Mouse (Mus musculus) ES-E14 (cell line): Measurements from ENCODE around the gene Prss56. TPM values are rescaled to one million over a fixed set of nuclear protein-coding genes. Genes with fewer than 3 reads are reported as not detected.

Source experiments
- DNase-seq: peaks from one replicate; pipeline ENCODE4 v3.0.0-alpha.2; 2013; ENCODE audit warnings: low read depth, low spot score
- H3K27ac ChIP-seq: 2 replicates; pipeline ENCODE4 v1.5.1; 2012; ENCODE audit warnings: low read depth, mild to moderate bottlenecking, low read length, moderate library complexity, mixed read lengths; ENCODE audit not compliant: poor library complexity, insufficient read depth, severe bottlenecking
- H3K36me3 ChIP-seq: 2 replicates; pipeline ENCODE4 v1.6.1; 2012; ENCODE audit warnings: mild to moderate bottlenecking, low read length, moderate library complexity, mixed read lengths; ENCODE audit not compliant: control insufficient read depth, poor library complexity, insufficient read depth, severe bottlenecking
- H3K4me1 ChIP-seq, 2 experiments: fragments of 150-350 bp in 1 of 2; sonication (generic) in 1 of 2; 2 replicates each; pipeline ENCODE4 v1.6.1; 2012; ENCODE audit warnings: low read length in 2 of 2, mild to moderate bottlenecking in 1 of 2, mixed read lengths in 1 of 2; ENCODE audit not compliant: control insufficient read depth in 2 of 2, insufficient read depth in 2 of 2, poor library complexity in 1 of 2
- H3K4me3 ChIP-seq, 2 experiments: fragments of 150-350 bp in 1 of 2; sonication (generic) in 1 of 2; 2 replicates each; pipeline ENCODE4 v1.5.1; 2012; ENCODE audit warnings: low read length in 2 of 2, low read depth in 1 of 2, mild to moderate bottlenecking in 1 of 2, mixed read lengths in 1 of 2; ENCODE audit not compliant: insufficient read depth in 1 of 2, poor library complexity in 1 of 2, severe bottlenecking in 1 of 2
- H3K9ac ChIP-seq: 2 replicates; pipeline ENCODE4 v1.6.1; 2012; ENCODE audit warnings: low read depth, mild to moderate bottlenecking, low read length, mixed read lengths; ENCODE audit not compliant: poor library complexity, insufficient read depth, severe bottlenecking
- H3K9me3 ChIP-seq: fragments of 150-350 bp; sonication (generic); 2 replicates; pipeline ENCODE4 v1.6.1; 2012; ENCODE audit warnings: low read depth, mild to moderate bottlenecking, low read length; ENCODE audit not compliant: control insufficient read depth, insufficient read depth
- CHD2 ChIP-seq: IDR thresholded peaks from 2 replicates; pipeline ENCODE4 v1.6.1; 2014; ENCODE audit warnings: mild to moderate bottlenecking, low read depth, low read length, inconsistent platforms
- HCFC1 ChIP-seq: IDR thresholded peaks from 2 replicates; pipeline ENCODE4 v1.6.1; 2012; ENCODE audit warnings: low read length, inconsistent platforms, borderline replicate concordance; ENCODE audit not compliant: insufficient read depth
- MAFK ChIP-seq: IDR thresholded peaks from 2 replicates; pipeline ENCODE4 v1.6.1; 2014; ENCODE audit warnings: mild to moderate bottlenecking, low read depth, low read length, inconsistent platforms; ENCODE audit not compliant: insufficient read depth
- ZC3H11A ChIP-seq: IDR thresholded peaks from 2 replicates; pipeline ENCODE4 v1.6.1; 2012; ENCODE audit warnings: low read depth, mild to moderate bottlenecking, inconsistent platforms, low read length, borderline replicate concordance
- ZNF384 ChIP-seq: IDR thresholded peaks from 2 replicates; pipeline ENCODE4 v1.6.1; 2012; ENCODE audit warnings: low read depth, low read length, inconsistent platforms
- in situ Hi-C, 2 experiments: fragments of 600-800 bp; cut with MboI; formaldehyde crosslinking; loops; one replicate each; pipeline ENCODE4 v1.15.1; 2025; ENCODE audit warnings: low sequenced_read_pairs in 2 of 2, inconsistent platforms in 1 of 2; ENCODE audit not compliant: unreplicated experiment in 2 of 2
- total RNA-seq: library from RNA; depleted of rRNA; stranded (reverse); fragments of 300-350 nt; gene quantifications from 2 replicates; pipeline ENCODE4 v1.2.3, GENCODE M21; 2012

The Prss56 gene
- total RNA-seq, 1 experiment: 0.36 TPM

DNA sequence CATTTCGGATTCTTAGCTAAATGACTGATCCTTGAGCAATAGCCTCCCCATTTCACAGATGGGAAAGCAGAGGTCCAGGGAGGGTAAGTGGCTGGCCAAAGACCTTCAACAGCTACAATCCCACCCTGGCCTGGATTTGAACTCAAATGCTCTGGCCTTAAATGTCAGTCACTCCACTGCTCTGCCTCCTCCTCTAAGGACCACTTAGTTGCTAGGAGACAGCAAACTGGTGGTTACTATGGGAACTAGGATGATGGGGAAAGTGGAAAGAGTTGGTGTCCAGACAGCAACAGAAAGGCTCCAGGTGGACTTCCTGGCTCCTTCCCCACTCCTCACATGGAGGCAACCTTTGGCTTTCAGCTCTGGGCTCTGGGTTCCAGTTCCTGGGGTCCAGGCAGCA lies 11.8 kb upstream of the Prss56 start:
- Histone ChIP-seq H3K9me3 (no peaks in the 10 kb centered on the region), H3K9ac (no peak overlapping the region), H3K36me3 (no peaks in the 10 kb centered on the region), H3K27ac (no peak overlapping the region), H3K4me1 (peaks cover 1 to 6% of the 10 kb centered on the region in 2 experiments; a peak in 1 of 4 replicates), H3K4me3 (no peak overlapping the region)
- in situ Hi-C loops: loop anchor here in 1 of 2 experiments (10.0 kb wide), 1 partner anchor 353 kb away; no protein-coding TSS in a partner anchor
- DNase-seq: no peak
- TF ChIP-seq ZC3H11A: no peak
- no peak for TF ChIP-seq CHD2
- no peak for TF ChIP-seq ZNF384
- TF ChIP-seq HCFC1: no peak

DNA sequence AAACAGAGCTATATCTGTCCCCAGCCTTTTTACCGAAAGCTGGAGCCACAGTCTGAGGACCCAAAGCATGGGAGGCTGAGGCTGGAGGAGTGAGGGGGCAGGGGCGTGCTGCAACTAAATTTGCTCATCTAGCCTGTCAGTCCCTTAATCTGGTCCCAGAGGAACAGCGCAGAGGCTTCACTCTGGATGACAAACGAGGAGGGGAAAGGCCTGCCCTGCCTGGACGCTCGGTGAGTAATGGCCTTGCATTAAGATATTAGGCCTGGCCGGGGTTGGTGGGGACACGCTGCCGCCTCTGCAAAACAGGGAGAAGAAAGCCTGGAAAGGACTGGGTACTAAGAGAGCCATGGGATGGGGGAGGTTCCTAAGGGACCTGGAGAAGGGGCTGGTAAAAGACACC lies 10.8 kb upstream of the Prss56 start:
- in situ Hi-C loops: loop anchor here in 1 of 2 experiments (10.0 kb wide), 1 partner anchor 352 kb away; no protein-coding TSS in a partner anchor
- no peak overlapping the region for H3K9ac ChIP-seq
- DNase-seq: no peak
- TF ChIP-seq ZC3H11A (no peak), CHD2 (no peak), ZNF384 (no peak), HCFC1 (no peak), MAFK (no peak)
- no peaks in the 10 kb centered on the region for H3K36me3 ChIP-seq
- no peak overlapping the region for H3K4me3 ChIP-seq
- H3K9me3 ChIP-seq: no peaks in the 10 kb centered on the region
- no peak overlapping the region for H3K27ac ChIP-seq
- H3K4me1 ChIP-seq: peaks cover 1 to 9% of the 10 kb centered on the region in 2 experiments; a peak in 1 of 4 replicates

DNA sequence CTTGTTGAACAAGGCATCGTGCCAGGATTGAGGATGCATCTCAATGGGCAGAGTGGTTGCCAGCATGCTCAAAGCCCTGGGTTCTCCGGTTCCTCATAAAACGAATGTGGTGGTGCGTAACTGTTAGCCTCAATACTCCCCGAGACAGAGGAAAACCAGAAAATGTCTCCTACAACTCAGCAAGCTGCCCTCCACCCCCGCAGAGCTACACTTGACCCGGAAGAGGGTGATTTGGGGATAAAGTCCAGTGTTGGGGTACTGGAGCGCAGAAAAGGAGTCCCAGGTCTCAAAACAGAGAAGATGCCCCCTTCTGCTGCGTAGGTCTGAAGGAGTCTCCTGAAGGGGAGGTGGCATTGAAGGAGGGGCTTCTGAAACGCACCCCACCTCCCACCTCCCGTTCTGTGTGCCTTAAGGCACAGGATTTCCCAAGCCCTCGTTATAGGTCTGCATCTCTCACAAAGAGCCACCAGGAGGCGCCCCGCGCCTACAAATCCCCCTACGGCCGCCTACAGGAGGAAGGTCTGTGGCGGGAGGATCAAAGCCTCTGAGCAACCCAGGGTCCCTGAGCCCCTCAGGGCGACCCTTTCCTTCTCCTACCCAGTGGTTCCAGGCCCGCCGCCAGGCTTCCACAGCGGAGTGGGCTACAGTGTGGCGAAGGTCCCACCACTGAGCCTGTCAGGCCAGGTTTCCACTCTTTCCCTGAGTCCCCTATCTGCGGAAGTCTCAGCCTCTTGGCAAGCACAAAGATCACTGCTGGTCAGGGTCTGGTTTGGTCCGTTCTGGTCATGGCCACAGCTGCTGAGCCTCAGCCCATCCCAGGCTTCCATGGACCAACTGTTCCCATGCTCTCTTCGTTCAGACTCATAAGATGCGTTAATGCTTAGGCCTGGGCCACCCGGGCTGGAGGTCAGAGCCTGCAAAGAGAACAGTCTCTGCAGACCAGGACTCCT lies 8.8 kb upstream of the Prss56 start:
- no peaks in the 10 kb centered on the region for H3K9me3 ChIP-seq
- no peak for DNase-seq
- TF ChIP-seq ZC3H11A (peak; percentile 72), MAFK (no peak)
- in situ Hi-C loops: loop anchor here in 1 of 2 experiments (10.0 kb wide), 1 partner anchor 351 kb away; no protein-coding TSS in a partner anchor
- H3K4me1 ChIP-seq: peaks cover 1 to 9% of the 10 kb centered on the region in 2 experiments; a peak in 1 of 4 replicates
- peak overlapping the region; percentile 15; the same call in 1 of the 2 replicates for H3K9ac ChIP-seq
- no peak overlapping the region for H3K27ac ChIP-seq
- H3K36me3 ChIP-seq: no peaks in the 10 kb centered on the region
- no peak overlapping the region for H3K4me3 ChIP-seq

DNA sequence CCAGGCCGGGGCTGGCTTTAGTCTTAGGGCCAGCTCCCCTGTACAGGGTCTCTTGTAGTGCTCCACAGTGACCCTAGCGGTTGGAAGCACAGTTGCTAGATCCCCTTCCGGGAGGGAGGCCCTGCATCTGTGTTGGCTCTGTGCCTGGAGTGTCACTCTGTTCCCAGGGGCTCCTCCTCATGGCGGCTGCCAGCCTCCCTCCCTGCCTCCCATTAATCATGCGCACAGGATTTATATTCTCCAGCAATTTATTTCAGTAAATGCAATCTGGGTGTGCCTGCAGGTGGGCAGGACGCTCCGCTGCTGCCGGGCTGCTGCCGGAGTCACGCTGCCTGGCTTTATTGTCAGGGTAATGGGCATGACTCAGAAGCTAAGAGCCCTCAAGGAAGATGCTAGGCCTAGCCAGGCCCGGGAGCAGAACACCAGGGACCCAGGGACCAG lies 7.2 kb upstream of the Prss56 start:
- H3K9me3 ChIP-seq: no peaks in the 10 kb centered on the region
- no peak overlapping the region for H3K9ac ChIP-seq
- DNase-seq: no peak
- no peak for TF ChIP-seq ZNF384
- no peak for TF ChIP-seq ZC3H11A
- TF ChIP-seq CHD2: no peak
- TF ChIP-seq HCFC1: no peak
- no peak for TF ChIP-seq MAFK
- H3K27ac ChIP-seq: no peak overlapping the region
- H3K4me3 ChIP-seq: peak overlapping the region in 1 of 2 experiments; percentile 31; a peak in 1 of 4 replicates
- in situ Hi-C loops: loop anchor here in 1 of 2 experiments (10.0 kb wide), 1 partner anchor 349 kb away; no protein-coding TSS in a partner anchor
- H3K4me1 ChIP-seq: peaks cover 1 to 6% of the 10 kb centered on the region in 2 experiments; a peak in 1 of 4 replicates
- no peaks in the 10 kb centered on the region for H3K36me3 ChIP-seq
